Mouse (Mus musculus) cerebellum, adult 8-10 months (tissue): Measurements from ENCODE around the gene Hsd11b1.

ENCODE experiments used
- DNase-seq: peaks from one replicate; pipeline ENCODE4 v3.0.0; 2022

The Hsd11b1 gene

GRCm38 (mm10) chr1:193242863-193243262 lies 21.0 kb downstream of the Hsd11b1 start:
- DNase-seq = no peak

GRCm38 (mm10) chr1:193242238-193242637 lies 21.6 kb downstream of the Hsd11b1 start:
- peak; percentile 90 for DNase-seq

GRCm38 (mm10) chr1:193241436-193241835 lies 22.4 kb downstream of the Hsd11b1 start:
- no peak for DNase-seq

GRCm38 (mm10) chr1:193238426-193238825 lies 25.4 kb downstream of the Hsd11b1 start:
- DNase-seq = no peak

- DNase-seq = no peak
Measured at GRCm38 (mm10) chr1:193234930-193235329, 28.9 kb downstream of the Hsd11b1 start.

- DNase-seq = no peak
Measured at GRCm38 (mm10) chr1:193234130-193234645, 29.7 kb downstream of the Hsd11b1 start.

GRCm38 (mm10) chr1:193232732-193233131 lies 31.1 kb downstream of the Hsd11b1 start:
- DNase-seq = no peak

GRCm38 (mm10) chr1:193230935-193231334 lies 32.9 kb downstream of the Hsd11b1 start:
- DNase-seq = no peak

- DNase-seq = no peak
Measured at GRCm38 (mm10) chr1:193230531-193230930, 33.3 kb downstream of the Hsd11b1 start.

GRCm38 (mm10) chr1:193229570-193229969 lies 34.3 kb downstream of the Hsd11b1 start:
- DNase-seq = no peak

- DNase-seq = no peak
Measured at GRCm38 (mm10) chr1:193227537-193227936, 36.3 kb downstream of the Hsd11b1 start.

GRCm38 (mm10) chr1:193226724-193227522 lies 37.0 kb downstream of the Hsd11b1 start:
- no peak for DNase-seq

GRCm38 (mm10) chr1:193226114-193226513 lies 37.8 kb downstream of the Hsd11b1 start:
- DNase-seq = no peak

GRCm38 (mm10) chr1:193225531-193225930 lies 38.3 kb downstream of the Hsd11b1 start:
- DNase-seq = no peak

- DNase-seq = no peak
Measured at GRCm38 (mm10) chr1:193220408-193220807, 43.5 kb downstream of the Hsd11b1 start.

GRCm38 (mm10) chr1:193216000-193216399 lies 47.9 kb downstream of the Hsd11b1 start:
- DNase-seq = no peak

- no peak for DNase-seq
Measured at GRCm38 (mm10) chr1:193214053-193214452, 49.8 kb downstream of the Hsd11b1 start.

GRCm38 (mm10) chr1:193211371-193211770 lies 52.5 kb downstream of the Hsd11b1 start:
- no peak for DNase-seq

GRCm38 (mm10) chr1:193208178-193208577 lies 55.7 kb downstream of the Hsd11b1 start:
- DNase-seq = peak; percentile 46

- DNase-seq = no peak
Measured at GRCm38 (mm10) chr1:193207503-193207902, 56.4 kb downstream of the Hsd11b1 start, which contains the start of gene Lamb3. Gene Lamb3, plus strand, starts transcription at chr1:193207699.

- no peak for DNase-seq
Measured at GRCm38 (mm10) chr1:193205431-193205830, 58.4 kb downstream of the Hsd11b1 start.

- no peak for DNase-seq
Measured at GRCm38 (mm10) chr1:193203821-193204220, 60.1 kb downstream of the Hsd11b1 start.

- DNase-seq = no peak
Measured at GRCm38 (mm10) chr1:193201383-193201778, 62.5 kb downstream of the Hsd11b1 start, which contains the start of gene Traf3ip3. Gene Traf3ip3, minus strand, starts transcription at chr1:193201703.

- DNase-seq = no peak
Measured at GRCm38 (mm10) chr1:193200640-193201382, 63.1 kb downstream of the Hsd11b1 start.
